Mouse (Mus musculus) embryonic fibroblast, embryonic 13.5 days (primary cell): ENCODE data around the gene Map2k3.

ENCODE experiments used
- CTCF ChIP-seq: IDR thresholded peaks from 2 replicates; pipeline ENCODE4 v1.5.1; 2011; ENCODE audit warnings: mild to moderate bottlenecking, control low read depth, low read length, moderate library complexity, borderline replicate concordance; ENCODE audit not compliant: insufficient read depth
- POLR2A ChIP-seq: IDR thresholded peaks from 2 replicates; pipeline ENCODE4 v1.6.1; 2011; ENCODE audit warnings: low read depth, mild to moderate bottlenecking, control low read depth, low read length, moderate library complexity

DNA sequence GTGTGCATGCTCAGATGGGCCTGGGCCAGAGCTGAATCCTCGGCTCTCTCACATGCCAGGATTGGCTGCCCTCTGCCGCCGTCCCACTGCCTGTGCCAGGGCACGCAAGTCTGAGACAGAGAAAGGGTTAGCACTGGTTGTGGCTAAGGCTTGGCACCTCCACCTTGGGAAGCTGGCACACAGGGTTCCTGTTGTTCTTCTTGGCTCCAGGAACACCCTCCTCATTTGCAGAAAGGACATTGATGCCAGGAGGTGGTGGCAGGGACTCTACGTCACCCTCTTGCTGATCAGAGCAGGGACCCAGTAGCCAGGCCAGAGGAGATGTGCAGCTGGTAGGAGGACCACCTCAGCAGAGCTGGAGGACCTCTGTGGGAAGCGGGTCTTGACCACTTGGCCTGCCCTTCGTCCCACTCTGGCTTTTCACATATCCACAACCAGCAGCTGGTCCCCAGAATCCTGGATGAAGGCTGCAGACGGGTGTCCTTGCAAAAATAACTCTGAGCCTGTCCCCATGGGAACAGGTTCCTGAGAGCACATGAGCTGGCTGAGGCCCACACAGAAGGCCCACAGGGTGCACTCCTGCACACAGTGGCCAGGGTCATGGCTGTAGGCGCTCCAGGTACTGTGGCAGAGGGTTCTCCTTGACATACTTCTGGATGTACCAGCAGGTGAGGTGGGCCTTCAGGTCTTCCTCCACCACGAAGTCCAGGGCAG is 26.3 kb upstream of the Map2k3 start:
- no peak for TF ChIP-seq CTCF
- TF ChIP-seq POLR2A: no peak
